In genomic region chr1:60569210-60569609, GRCm38 (mm10) we compare ENCODE assay signal across 20 mouse cellular contexts. TPM values are rescaled to one million over a fixed set of nuclear protein-coding genes. Genes with fewer than 3 reads are reported as not detected.
DNase-seq lines count a peak whose midpoint lies in the region; ATAC-seq and TF ChIP-seq lines count a peak whose summit lies in the region.
"Had no signal": no experiment of that assay in that cellular context is flagged by ENCODE, and none has a peak within 500 bp of the region (broad histone marks: within the 10 kb centered on the region; RNA-seq: fewer than 3 reads in every experiment).

No protein-coding gene starts in this region.

- no peak for TF ChIP-seq RAD21 in CH12.LX (IDR thresholded peaks at IDR 0.05; ENCODE audit: low read depth, low read length)

- H3K79me2 ChIP-seq in CH12.LX (replicated peaks; ENCODE audit: control insufficient read depth, extremely low read depth, insufficient read depth, poor library complexity, severe bottlenecking), result peaks cover 6% of the 10 kb centered on the region

- no peak for TF ChIP-seq CTCF in CH12.LX (conservative IDR thresholded peaks at IDR 0.05 in 1 of 2, IDR thresholded peaks at IDR 0.05 in 1 of 2; ENCODE audit: low read depth in 2 of 2, low read length in 2 of 2)
- TF ChIP-seq CTCF in small intestine, adult 2 months (IDR thresholded peaks at IDR 0.05; ENCODE audit: extremely low read depth, insufficient read length, insufficient replicate concordance, low read depth, low read length), result no peak

- H3K27ac ChIP-seq in CH12.LX (ENCODE audit: insufficient read depth, low read depth), result no peak overlapping the region
- H3K27ac ChIP-seq in small intestine, adult 2 months (ENCODE audit: insufficient read depth, low read depth, low read length), result no peak overlapping the region
- H3K27ac ChIP-seq in kidney, embryonic 16.5 days (ENCODE audit: low read length), result no peak overlapping the region
- H3K27ac ChIP-seq: embryonic facial prominence, embryonic 15.5 days; forebrain, embryonic 12.5 days; limb, embryonic 15.5 days; midbrain, embryonic 15.5 days; neural tube, embryonic 12.5 days; stomach, embryonic 15.5 days had no signal

- dilution Hi-C loops in CH12.LX (cut with MboI; ENCODE audit: extremely low pct_ligation_motif_present, extremely low pct_unique_long_range_greater_than_20kb, low sequenced_read_pairs), result no loop called here

- H3K4me2 ChIP-seq in CH12.LX (ENCODE audit: insufficient read depth, low read depth, poor library complexity, severe bottlenecking), result peak overlapping the region; percentile 16
- H3K4me2 ChIP-seq in kidney, embryonic 16.5 days (replicated peaks; ENCODE audit: low read depth, low read length), result no peak overlapping the region
- H3K4me2 ChIP-seq: embryonic facial prominence, embryonic 15.5 days; forebrain, embryonic 12.5 days; limb, embryonic 15.5 days; midbrain, embryonic 15.5 days; neural tube, embryonic 12.5 days; stomach, embryonic 15.5 days had no signal

- peaks cover 5% of the 10 kb centered on the region for H3K27me3 ChIP-seq in CH12.LX (replicated peaks)
- no peaks in the 10 kb centered on the region for H3K27me3 ChIP-seq in small intestine, adult 2 months (ENCODE audit: control insufficient read depth, insufficient read depth, low read length)
- H3K27me3 ChIP-seq in kidney, embryonic 16.5 days (ENCODE audit: insufficient read depth, low read length), result no peaks in the 10 kb centered on the region
- H3K27me3 ChIP-seq: embryonic facial prominence, embryonic 15.5 days; limb, embryonic 15.5 days; midbrain, embryonic 15.5 days; neural tube, embryonic 12.5 days; Patski; stomach, embryonic 15.5 days had no signal

- no peaks in the 10 kb centered on the region for H3K36me3 ChIP-seq in CH12.LX (replicated peaks in 1 of 2; ENCODE audit: control insufficient read depth in 1 of 2, insufficient read depth in 1 of 2, low read length in 1 of 2)
- no peaks in the 10 kb centered on the region for H3K36me3 ChIP-seq in small intestine, adult 2 months (ENCODE audit: control insufficient read depth, insufficient read depth, low read length)
- H3K36me3 ChIP-seq in kidney, embryonic 16.5 days (ENCODE audit: insufficient read depth, low read length), result no peaks in the 10 kb centered on the region
- H3K36me3 ChIP-seq: embryonic facial prominence, embryonic 15.5 days; forebrain, embryonic 12.5 days; limb, embryonic 15.5 days; midbrain, embryonic 15.5 days; neural tube, embryonic 12.5 days; stomach, embryonic 15.5 days had no signal

- 60% methylated on average over 5 of the region's 5 CpGs for whole genome bisulfite sequencing in small intestine, adult 2 months
- 70% methylated on average over 5 of the region's 5 CpGs for WGBS in kidney, embryonic 16.5 days

- H3K9ac ChIP-seq in CH12.LX (ENCODE audit: insufficient read depth, low read depth), result no peak overlapping the region
- H3K9ac ChIP-seq in kidney, embryonic 16.5 days (replicated peaks; ENCODE audit: low read length), result no peak overlapping the region
- H3K9ac ChIP-seq: embryonic facial prominence, embryonic 15.5 days; forebrain, embryonic 12.5 days; limb, embryonic 15.5 days; midbrain, embryonic 15.5 days; neural tube, embryonic 12.5 days; stomach, embryonic 15.5 days had no signal

- peak; percentile 13 for DNase-seq in lung, postnatal 36 days
- DNase-seq in lung, postnatal 25 days (ENCODE audit: low spot score), result no peak
- no peak for DNase-seq in CH12.LX (ENCODE audit: extremely low read depth)
- no peak for DNase-seq in adrenal gland, adult 18-20 months (ENCODE audit: low spot score in 2 of 2)
- DNase-seq: adrenal gland, adult 8-10 months; cerebellum, adult 18-20 months; kidney, postnatal 10 days; layer of hippocampus, adult 9-11 months; lung, postnatal 10 days had no signal

- no peak for TF ChIP-seq EP300 in CH12.LX (IDR thresholded peaks at IDR 0.05; ENCODE audit: low read length)

- peak; percentile 43; the same call in 1 of the 2 replicates for ATAC-seq in common myeloid progenitor, adult 5-6 weeks (replicated peaks; ENCODE audit: low read depth, poor library complexity, severe bottlenecking)
- ATAC-seq in kidney, embryonic 16.5 days (ENCODE audit: low FRiP score, low TSS enrichment), result no peak
- ATAC-seq in monocyte, adult 5-6 weeks (replicated peaks; ENCODE audit: insufficient number of reproducible peaks, low FRiP score, low TSS enrichment, poor library complexity, severe bottlenecking), result no peak
- ATAC-seq: midbrain, embryonic 15.5 days; Patski had no signal

- no peak overlapping the region for H3K4me3 ChIP-seq in CH12.LX (replicated peaks in 1 of 3; ENCODE audit: low read depth in 2 of 3, low read length in 2 of 3, poor library complexity in 1 of 3)
- H3K4me3 ChIP-seq in small intestine, adult 2 months (ENCODE audit: low read depth, low read length), result peak overlapping the region; percentile 13; the same call in 1 of the 2 replicates
- no peak overlapping the region for H3K4me3 ChIP-seq in kidney, embryonic 16.5 days (ENCODE audit: low read length)
- H3K4me3 ChIP-seq: embryonic facial prominence, embryonic 15.5 days; forebrain, embryonic 12.5 days; limb, embryonic 15.5 days; midbrain, embryonic 15.5 days; neural tube, embryonic 12.5 days; stomach, embryonic 15.5 days had no signal

- TF ChIP-seq POLR2A in CH12.LX (IDR thresholded peaks at IDR 0.05; ENCODE audit: low read depth, low read length), result no peak
- no peak for TF ChIP-seq POLR2A in small intestine, adult 2 months (IDR thresholded peaks at IDR 0.05; ENCODE audit: low read depth, low read length)

- peaks cover 2 to 10% of the 10 kb centered on the region in 2 experiments; a peak in 3 of 4 replicates for H3K4me1 ChIP-seq in CH12.LX (ENCODE audit: control insufficient read depth in 1 of 2, insufficient read depth in 2 of 2)
- H3K4me1 ChIP-seq in small intestine, adult 2 months (ENCODE audit: control insufficient read depth, insufficient read depth, insufficient read length, low read length), result peaks cover 5% of the 10 kb centered on the region; the same call in 1 of the 2 replicates
- peaks cover 12% of the 10 kb centered on the region for H3K4me1 ChIP-seq in kidney, embryonic 16.5 days (ENCODE audit: insufficient read depth, low read length)

- H3K9me3 ChIP-seq in CH12.LX (replicated peaks; ENCODE audit: low read length), result no peaks in the 10 kb centered on the region
- no peaks in the 10 kb centered on the region for H3K9me3 ChIP-seq in kidney, embryonic 16.5 days (ENCODE audit: low read length)
- H3K9me3 ChIP-seq: embryonic facial prominence, embryonic 15.5 days; forebrain, embryonic 12.5 days; limb, embryonic 15.5 days; midbrain, embryonic 15.5 days; neural tube, embryonic 12.5 days; stomach, embryonic 15.5 days had no signal

- in situ Hi-C loops in CH12.LX (cut with MboI; ENCODE audit: low pct_ligation_motif_present, low pct_unique_long_range_greater_than_20kb, low sequenced_read_pairs), result loop anchor here (25.0 kb wide), 1 partner anchor 243 kb away; no protein-coding TSS in a partner anchor

TF ChIP-seq in CH12.LX, 34 proteins besides CTCF, POLR2A, EP300 and RAD21:
- TF ChIP-seq CHD2 (IDR thresholded peaks at IDR 0.05; ENCODE audit: low read length), result no peak
- TF ChIP-seq JUND (conservative IDR thresholded peaks at IDR 0.05; ENCODE audit: low read depth, low read length), result no peak
- no peak for TF ChIP-seq PAX5 (IDR thresholded peaks at IDR 0.05; ENCODE audit: low read length)
- no peak for TF ChIP-seq ETS1 (conservative IDR thresholded peaks at IDR 0.05; ENCODE audit: low read depth, low read length)
- TF ChIP-seq MAX (IDR thresholded peaks at IDR 0.05; ENCODE audit: low read length), result no peak
- TF ChIP-seq RCOR1 (conservative IDR thresholded peaks at IDR 0.05; ENCODE audit: low read depth, low read length), result no peak
- TF ChIP-seq USF1 (IDR thresholded peaks at IDR 0.05; ENCODE audit: low read depth, low read length), result no peak
- no peak for TF ChIP-seq SMC3 (IDR thresholded peaks at IDR 0.05; ENCODE audit: low read depth, low read length)

RNA-seq across cellular contexts. Expression of gene Raph1, which starts 2.3 kb away (rescaled TPM):
- 5.7 and 6.2 TPM in 2 replicates for total RNA-seq in CH12.LX (2012; rRNA removed)
- 3.7 TPM in 2 replicates for total RNA-seq in CH12.LX (2014; rRNA removed)
- 7.6 and 8.2 TPM in 2 replicates for polyA plus RNA-seq in CH12.LX (2012; ENCODE audit: insufficient read length, low read depth)
- total RNA-seq in common myeloid progenitor, adult 5-6 weeks (2017), result 1.2 and 4.8 TPM in 2 replicates
- 11.0 and 22.2 TPM in 2 replicates for polyA plus RNA-seq in small intestine, adult 2 months (2012; rRNA removed)
- polyA plus RNA-seq in kidney, embryonic 16.5 days (2015; fragmentation: Nextera tagmentation; extraction: Ambion mirVana), result 36.3 and 37.8 TPM in 2 replicates
- total RNA-seq in monocyte, adult 5-6 weeks (2017), result 7.5 to 20.5 TPM (median 10.5 TPM) in 3 replicates
- 100 to 1,000 TPM; 141 to 212 TPM for total RNA-seq in adrenal gland, adult 18-20 months (2021)
